Mouse (Mus musculus) liver (tissue): ENCODE results near the gene Fgfbp1.
A peak's percentile ranks its signal among the peaks of the same experiment; 100 is the strongest.

Source experiments
- DNase-seq: peaks from one replicate; pipeline ENCODE4 v3.0.0-alpha.2; 2020; ENCODE audit warnings: mixed read lengths

The Fgfbp1 gene

GRCm38 (mm10) chr5:43981620-43982019, at the start of gene Fgfbp1:
Fgfbp1 (minus strand) TSS chr5:43981779.
- DNase-seq, result no peak

GRCm38 (mm10) chr5:43998295-43998989, 16.9 kb upstream of the Fgfbp1 start:
- DNase-seq, result no peak

GRCm38 (mm10) chr5:43997626-43998025, 16.0 kb upstream of the Fgfbp1 start:
- DNase-seq, result peak; percentile 3

GRCm38 (mm10) chr5:43996162-43996561, 14.6 kb upstream of the Fgfbp1 start:
- DNase-seq, result no peak

GRCm38 (mm10) chr5:43994981-43995380, 13.4 kb upstream of the Fgfbp1 start:
- DNase-seq, result no peak

- peak; percentile 38 for DNase-seq
These were observed 8.7 kb upstream of the Fgfbp1 start for GRCm38 (mm10) chr5:43990316-43990715.

GRCm38 (mm10) chr5:43989017-43989416, 7.4 kb upstream of the Fgfbp1 start:
- no peak for DNase-seq

- no peak for DNase-seq
These were observed 4.6 kb upstream of the Fgfbp1 start for GRCm38 (mm10) chr5:43986212-43986611.

GRCm38 (mm10) chr5:43982896-43983295, 1.3 kb upstream of the Fgfbp1 start:
- no peak for DNase-seq

- no peak for DNase-seq
These were observed 1.2 kb downstream of the Fgfbp1 start for GRCm38 (mm10) chr5:43980397-43980796.

- no peak for DNase-seq
These were observed 4.6 kb downstream of the Fgfbp1 start for GRCm38 (mm10) chr5:43976821-43977561.

GRCm38 (mm10) chr5:43974166-43974565, 7.4 kb downstream of the Fgfbp1 start:
- no peak for DNase-seq

- no peak for DNase-seq
These were observed 10.4 kb downstream of the Fgfbp1 start for GRCm38 (mm10) chr5:43971156-43971555.

GRCm38 (mm10) chr5:43970532-43970931, 11.0 kb downstream of the Fgfbp1 start:
- no peak for DNase-seq

GRCm38 (mm10) chr5:43968634-43969033, 12.9 kb downstream of the Fgfbp1 start:
- no peak for DNase-seq

GRCm38 (mm10) chr5:43961056-43961455, 20.5 kb downstream of the Fgfbp1 start:
- no peak for DNase-seq

GRCm38 (mm10) chr5:43959884-43960440, 21.6 kb downstream of the Fgfbp1 start:
- no peak for DNase-seq

- no peak for DNase-seq
These were observed 28.3 kb downstream of the Fgfbp1 start for GRCm38 (mm10) chr5:43953241-43953640.

- peak; percentile 5 for DNase-seq
These were observed 32.8 kb downstream of the Fgfbp1 start for GRCm38 (mm10) chr5:43948748-43949275.

- peak; percentile 82 for DNase-seq
These were observed 33.4 kb downstream of the Fgfbp1 start for GRCm38 (mm10) chr5:43948111-43948743.

GRCm38 (mm10) chr5:43947330-43947977, 34.1 kb downstream of the Fgfbp1 start:
- DNase-seq, result no peak

- DNase-seq, result no peak
These were observed 48.3 kb downstream of the Fgfbp1 start for GRCm38 (mm10) chr5:43933269-43933668.
